Mouse (Mus musculus): ENCODE measurements around the gene Zmym2. TPM values are rescaled to one million over a fixed set of nuclear protein-coding genes. Genes with fewer than 3 reads are reported as not detected.

The Zmym2 gene
- total and polyA plus RNA-seq, 2 experiments from 2014 or later = 29.6 to 62.4 TPM

DNA sequence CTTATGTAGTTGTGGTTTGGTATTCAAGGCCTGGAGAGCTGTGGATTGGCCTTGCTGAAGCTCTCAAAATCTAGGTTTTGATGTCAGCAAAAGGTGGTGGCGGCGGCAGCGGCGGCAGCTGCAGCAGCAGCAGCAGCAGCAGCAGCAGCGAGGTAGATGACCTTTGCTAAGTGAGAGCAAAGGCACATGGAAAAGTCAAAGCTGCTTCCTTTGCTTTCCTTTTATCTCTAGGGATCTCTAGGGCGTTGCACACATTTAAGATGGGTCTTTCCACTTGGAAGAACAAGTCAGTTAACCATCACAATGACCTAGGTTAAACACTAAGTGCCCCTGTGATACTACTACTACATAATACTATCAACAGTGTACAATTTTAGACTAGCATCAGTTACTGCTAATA lies 49.0 kb downstream of the Zmym2 start:
- peaks cover 24% of the 10 kb centered on the region; the same call in 1 of the 2 replicates for H3K36me3 ChIP-seq (ENCODE audit: insufficient read depth, low read length)
- H3K4me2 ChIP-seq (ENCODE audit: low read depth, low read length, poor library complexity, severe bottlenecking) = no peak overlapping the region
- DNase-seq (ENCODE audit: low spot score) (no peak), ATAC-seq (ENCODE audit: low FRiP score) (no peak)
- H3K9ac ChIP-seq (replicated peaks; ENCODE audit: low read length, poor library complexity, severe bottlenecking) = no peak overlapping the region
- WGBS = 91% methylated on average over 6 of the region's 6 CpGs
- TF ChIP-seq CTCF (IDR thresholded peaks at IDR 0.05) = no peak
- H3K27me3 ChIP-seq (ENCODE audit: insufficient read depth, low read length) = no peaks in the 10 kb centered on the region
- no peak overlapping the region for H3K4me3 ChIP-seq (ENCODE audit: low read depth, low read length)
- H3K9me3 ChIP-seq (ENCODE audit: low read length) = no peaks in the 10 kb centered on the region
- no peaks in the 10 kb centered on the region for H3K4me1 ChIP-seq (ENCODE audit: insufficient read depth, low read length)
- H3K27ac ChIP-seq (ENCODE audit: low read depth, low read length) = no peak overlapping the region

DNA sequence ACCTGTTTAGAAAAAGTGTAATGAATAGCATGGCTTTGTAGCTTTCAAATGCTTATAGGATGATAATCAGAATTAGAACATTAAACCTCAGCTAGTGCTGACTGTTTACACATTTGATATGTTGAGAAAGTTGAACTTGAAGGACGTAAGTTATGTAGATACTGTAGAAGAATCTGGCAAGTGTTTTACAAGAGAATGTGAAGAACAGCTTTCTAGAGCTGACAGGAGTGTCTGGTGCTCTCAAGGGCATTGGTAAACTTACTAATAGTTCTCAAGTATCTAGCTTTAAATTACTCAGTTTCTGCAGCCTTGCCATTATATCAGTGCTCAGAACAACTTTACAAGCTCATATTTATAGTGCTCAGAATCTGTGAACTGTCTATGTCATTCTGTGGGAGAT lies 53.5 kb downstream of the Zmym2 start:
- no peak overlapping the region for H3K27ac ChIP-seq (ENCODE audit: low read depth, low read length)
- no peak for TF ChIP-seq CTCF (IDR thresholded peaks at IDR 0.05)
- H3K4me1 ChIP-seq (ENCODE audit: insufficient read depth, low read length) = no peaks in the 10 kb centered on the region
- WGBS = 98% methylated on average over 1 of the region's 1 CpGs
- no peak overlapping the region for H3K9ac ChIP-seq (replicated peaks; ENCODE audit: low read length, poor library complexity, severe bottlenecking)
- no peak overlapping the region for H3K4me2 ChIP-seq (ENCODE audit: low read depth, low read length, poor library complexity, severe bottlenecking)
- H3K4me3 ChIP-seq (ENCODE audit: low read depth, low read length) = no peak overlapping the region
- H3K36me3 ChIP-seq (ENCODE audit: insufficient read depth, low read length) = peaks cover 35% of the 10 kb centered on the region
- no peaks in the 10 kb centered on the region for H3K9me3 ChIP-seq (ENCODE audit: low read length)
- H3K27me3 ChIP-seq (ENCODE audit: insufficient read depth, low read length) = no peaks in the 10 kb centered on the region
- DNase-seq (ENCODE audit: low spot score) (no peak), ATAC-seq (ENCODE audit: low FRiP score) (no peak)

DNA sequence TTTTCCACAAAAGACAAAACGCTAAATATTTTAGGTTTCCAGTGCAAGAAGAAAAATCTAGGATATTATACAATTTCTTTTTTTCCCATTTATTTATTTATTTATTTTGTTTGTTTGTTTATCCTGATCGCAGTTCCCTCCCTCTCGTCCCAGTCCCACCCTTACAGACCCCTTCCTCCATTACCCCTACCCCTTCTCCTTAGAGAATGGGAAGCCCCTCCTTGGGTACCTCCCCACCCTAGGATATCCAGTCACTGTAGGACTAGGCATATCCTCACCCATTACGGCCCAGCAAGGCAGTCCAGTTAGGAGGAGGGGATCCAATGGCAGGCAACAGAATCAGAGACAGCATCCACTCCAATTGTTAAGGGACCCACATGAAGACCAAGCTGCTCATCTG lies 66.5 kb downstream of the Zmym2 start:
- DNase-seq (ENCODE audit: low spot score) = no peak
- no peak for TF ChIP-seq CTCF (IDR thresholded peaks at IDR 0.05)
- no peak overlapping the region for H3K27ac ChIP-seq (ENCODE audit: low read depth, low read length)
- ATAC-seq (ENCODE audit: low FRiP score) = no peak
- H3K27me3 ChIP-seq (ENCODE audit: insufficient read depth, low read length) = no peaks in the 10 kb centered on the region
- 95% methylated on average over 4 of the region's 4 CpGs for WGBS
- H3K36me3 ChIP-seq (ENCODE audit: insufficient read depth, low read length) = peaks cover 28% of the 10 kb centered on the region
- H3K9me3 ChIP-seq (ENCODE audit: low read length) = no peaks in the 10 kb centered on the region
- no peak overlapping the region for H3K4me3 ChIP-seq (ENCODE audit: low read depth, low read length)
- H3K4me1 ChIP-seq (ENCODE audit: insufficient read depth, low read length) = no peaks in the 10 kb centered on the region
- H3K4me2 ChIP-seq (ENCODE audit: low read depth, low read length, poor library complexity, severe bottlenecking) = no peak overlapping the region
- H3K9ac ChIP-seq (replicated peaks; ENCODE audit: low read length, poor library complexity, severe bottlenecking) = no peak overlapping the region

DNA sequence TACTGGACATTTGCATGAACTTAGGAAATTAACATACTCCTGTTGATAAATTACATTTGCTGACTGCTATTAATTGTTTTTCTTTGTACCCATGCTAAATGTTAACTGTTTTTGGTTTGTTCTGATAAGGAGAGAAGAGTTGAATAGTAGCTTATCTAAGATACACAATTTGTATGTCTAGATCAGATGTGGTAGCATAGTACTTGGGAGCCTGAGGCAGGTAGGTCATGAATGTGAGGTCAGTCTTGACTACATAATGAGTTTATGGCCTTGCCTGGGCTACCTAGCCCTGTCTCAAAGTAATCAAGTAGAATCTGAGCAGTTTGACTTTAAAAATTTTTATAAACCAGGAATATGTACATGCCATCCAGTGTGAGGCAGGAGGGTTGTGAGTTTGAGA lies 67.9 kb downstream of the Zmym2 start:
- ATAC-seq (ENCODE audit: low FRiP score) = no peak
- no peaks in the 10 kb centered on the region for H3K9me3 ChIP-seq (ENCODE audit: low read length)
- no peaks in the 10 kb centered on the region for H3K27me3 ChIP-seq (ENCODE audit: insufficient read depth, low read length)
- TF ChIP-seq CTCF (IDR thresholded peaks at IDR 0.05) = no peak
- H3K36me3 ChIP-seq (ENCODE audit: insufficient read depth, low read length) = peaks cover 22% of the 10 kb centered on the region
- H3K4me2 ChIP-seq (ENCODE audit: low read depth, low read length, poor library complexity, severe bottlenecking) = no peak overlapping the region
- DNase-seq (ENCODE audit: low spot score) = no peak
- H3K9ac ChIP-seq (replicated peaks; ENCODE audit: low read length, poor library complexity, severe bottlenecking) = no peak overlapping the region
- H3K4me3 ChIP-seq (ENCODE audit: low read depth, low read length) = no peak overlapping the region
- H3K4me1 ChIP-seq (ENCODE audit: insufficient read depth, low read length) = no peaks in the 10 kb centered on the region
- H3K27ac ChIP-seq (ENCODE audit: low read depth, low read length) = no peak overlapping the region

DNA sequence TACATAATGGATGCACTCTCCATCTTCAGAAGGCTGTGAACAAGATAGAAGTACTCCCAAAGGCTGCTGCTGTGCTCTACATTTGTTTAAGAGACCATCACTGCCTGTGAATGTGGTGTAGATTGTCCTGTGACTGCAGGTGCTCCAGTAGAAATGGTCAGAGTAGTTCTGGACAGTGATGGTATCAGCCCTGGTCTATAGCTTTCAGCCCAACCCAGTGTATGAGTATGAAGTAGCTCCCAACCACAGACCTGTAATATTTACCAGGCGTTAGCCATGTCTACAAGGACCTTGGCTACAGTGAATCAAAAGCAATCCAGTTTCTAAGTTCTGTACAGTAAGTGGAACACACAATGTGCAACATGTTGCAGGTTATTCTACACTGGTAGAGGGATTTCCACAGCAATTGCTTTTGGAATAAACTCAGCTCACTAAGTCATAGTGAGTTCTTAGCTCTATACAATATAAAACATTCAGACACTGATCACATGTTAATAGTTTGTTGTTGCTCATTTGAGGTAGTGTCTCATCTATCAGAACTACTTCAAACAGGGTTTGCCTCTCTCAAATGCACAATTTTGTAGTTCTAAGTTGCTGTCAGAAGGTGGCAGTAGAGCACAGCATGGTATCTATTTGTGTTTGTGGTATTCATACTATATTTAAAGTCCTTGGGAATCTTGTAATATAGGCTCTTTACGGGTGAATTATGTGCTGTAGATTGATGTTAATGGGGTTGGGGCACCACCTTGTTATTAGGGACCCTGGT lies 77.7 kb downstream of the Zmym2 start:
- no peak overlapping the region for H3K9ac ChIP-seq (replicated peaks; ENCODE audit: low read length, poor library complexity, severe bottlenecking)
- 60% methylated on average over 2 of the region's 2 CpGs for WGBS
- H3K4me1 ChIP-seq (ENCODE audit: insufficient read depth, low read length) = no peaks in the 10 kb centered on the region
- DNase-seq (ENCODE audit: low spot score) (peak; percentile 54), ATAC-seq (ENCODE audit: low FRiP score) (peak; percentile 46)
- H3K36me3 ChIP-seq (ENCODE audit: insufficient read depth, low read length) = peaks cover 9% of the 10 kb centered on the region; the same call in 1 of the 2 replicates
- no peaks in the 10 kb centered on the region for H3K9me3 ChIP-seq (ENCODE audit: low read length)
- no peak overlapping the region for H3K27ac ChIP-seq (ENCODE audit: low read depth, low read length)
- H3K27me3 ChIP-seq (ENCODE audit: insufficient read depth, low read length) = no peaks in the 10 kb centered on the region
- TF ChIP-seq CTCF (IDR thresholded peaks at IDR 0.05) = peak; percentile 81
- H3K4me3 ChIP-seq (ENCODE audit: low read depth, low read length) = no peak overlapping the region
- no peak overlapping the region for H3K4me2 ChIP-seq (ENCODE audit: low read depth, low read length, poor library complexity, severe bottlenecking)

DNA sequence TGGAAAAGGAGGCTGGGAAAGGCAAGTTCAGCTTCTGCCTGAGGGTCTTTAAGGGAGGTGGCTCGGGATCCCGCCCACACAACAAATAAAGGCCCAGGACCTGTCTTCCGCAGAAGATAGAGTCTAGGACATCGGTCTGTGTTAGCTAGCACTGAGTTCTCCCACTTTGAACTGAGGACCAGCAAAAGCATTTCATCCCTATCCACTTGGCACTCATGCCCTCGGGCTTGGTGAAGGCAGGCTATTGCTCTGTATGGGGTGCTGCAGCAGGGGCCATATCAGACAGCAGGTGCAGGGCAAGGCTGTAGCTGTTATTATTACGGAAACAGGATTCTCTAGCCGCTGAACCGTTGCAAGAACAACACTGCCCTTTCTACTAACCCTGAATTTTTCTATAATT lies 83.2 kb downstream of the Zmym2 start:
- Histone ChIP-seq H3K4me3 (ENCODE audit: low read depth, low read length) (no peak overlapping the region), H3K36me3 (ENCODE audit: insufficient read depth, low read length) (no peaks in the 10 kb centered on the region), H3K4me1 (ENCODE audit: insufficient read depth, low read length) (no peaks in the 10 kb centered on the region), H3K9me3 (ENCODE audit: low read length) (no peaks in the 10 kb centered on the region), H3K27me3 (ENCODE audit: insufficient read depth, low read length) (no peaks in the 10 kb centered on the region), H3K9ac (replicated peaks; ENCODE audit: low read length, poor library complexity, severe bottlenecking) (no peak overlapping the region), H3K27ac (ENCODE audit: low read depth, low read length) (no peak overlapping the region), H3K4me2 (ENCODE audit: low read depth, low read length, poor library complexity, severe bottlenecking) (no peak overlapping the region)
- TF ChIP-seq CTCF (IDR thresholded peaks at IDR 0.05) = no peak
- DNase-seq (ENCODE audit: low spot score) = no peak
- ATAC-seq (ENCODE audit: low FRiP score) = peak; percentile 31; the same call in 1 of the 2 replicates
- WGBS = 65% methylated on average over 8 of the region's 8 CpGs

Data from midbrain, postnatal 0 days (tissue).